Mouse (Mus musculus) left cerebral cortex, adult 18-20 months (tissue): ENCODE results near the gene Camk2d. TPM values are rescaled to one million over a fixed set of nuclear protein-coding genes. Genes with fewer than 3 reads are reported as not detected.

Experiments
- DNase-seq, 2 experiments: peaks; one replicate each; pipeline ENCODE4 v3.0.0; 2021 to 2022; ENCODE audit warnings: low spot score in 2 of 2, mixed read lengths in 1 of 2
- total RNA-seq, 2 experiments: library from RNA; stranded (reverse); gene quantifications; 2 replicates each; pipeline ENCODE4 v1.2.3; 2021

The Camk2d gene
- total RNA-seq, 2 experiments from 2014 or later, result 184 to 189 TPM

- DNase-seq, result no peak
Observed at GRCm38 (mm10) chr3:126737128-126737527, 141.0 kb downstream of the Camk2d start.

DNA sequence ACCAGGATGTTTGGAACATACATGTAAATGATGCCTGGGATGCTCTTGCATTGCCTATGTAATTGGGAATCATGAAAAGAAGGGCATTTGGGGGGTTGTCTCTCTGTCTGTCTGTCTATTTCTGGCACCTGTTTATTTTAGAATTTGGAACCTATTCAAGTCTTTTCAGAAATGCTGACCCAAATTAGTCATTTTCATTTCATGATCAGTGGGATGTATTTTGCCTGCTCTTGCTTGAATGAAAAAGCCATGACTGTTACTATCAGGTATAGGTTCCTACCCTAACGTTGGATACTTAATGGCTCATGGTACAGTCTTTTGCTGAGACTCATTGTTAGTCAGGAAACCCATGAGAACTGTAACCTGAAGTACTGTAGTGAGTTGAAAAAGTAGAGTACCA is 144.0 kb downstream of the Camk2d start:
- DNase-seq, result no peak

DNA sequence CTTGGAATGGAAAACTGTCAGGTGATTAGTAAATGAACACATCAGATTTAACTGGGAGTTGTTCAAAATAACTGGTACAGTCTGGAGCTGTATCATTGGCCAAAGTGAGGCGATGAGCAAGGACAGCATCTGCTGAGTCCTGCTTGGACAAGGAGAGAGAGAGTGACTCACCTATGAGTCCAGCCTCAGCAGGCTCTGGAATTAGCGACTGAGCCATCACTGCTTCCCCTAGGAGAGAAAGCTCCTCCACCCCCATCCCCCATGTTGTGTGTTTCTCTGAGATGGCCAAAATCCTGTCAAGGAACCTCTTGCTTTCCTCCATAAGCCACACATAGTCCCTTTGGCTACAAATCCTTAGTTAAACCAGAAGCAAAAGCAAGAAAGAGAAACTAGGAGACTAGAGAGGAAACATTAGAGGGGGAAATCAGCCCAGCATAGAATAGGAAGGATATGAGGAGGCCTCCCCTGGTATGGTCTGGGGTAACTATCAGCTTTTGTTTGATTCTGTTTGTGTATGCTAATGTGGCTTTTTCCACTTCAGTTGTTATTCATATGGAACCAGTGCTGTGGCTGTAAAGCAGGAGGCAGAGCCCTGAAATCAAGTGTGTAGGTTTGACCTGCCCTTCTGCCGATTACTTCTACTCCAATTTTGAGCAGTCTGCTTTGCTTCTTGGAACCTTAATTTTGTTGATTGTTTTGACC is 148.5 kb downstream of the Camk2d start:
- DNase-seq, result no peak

GRCm38 (mm10) chr3:126746148-126746803 is 150.2 kb downstream of the Camk2d start:
- DNase-seq, result no peak

DNA sequence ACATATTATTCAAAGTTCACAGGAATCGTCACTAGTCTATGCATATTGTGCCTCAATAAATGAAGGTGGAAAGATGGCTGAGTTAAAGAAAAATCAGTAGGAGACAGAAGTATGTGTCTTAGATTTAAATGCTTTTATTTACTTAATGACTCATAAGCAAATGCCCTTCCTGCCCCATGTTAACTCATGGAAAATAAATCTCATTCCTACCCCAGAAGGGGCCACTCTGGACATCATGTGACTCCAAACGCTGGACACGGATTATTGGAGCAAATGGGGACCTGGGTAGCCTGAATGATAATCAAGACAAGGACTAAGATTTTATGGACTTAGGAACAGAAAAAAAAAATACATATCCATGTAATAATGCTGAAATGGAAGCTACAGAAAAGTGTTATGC is 151.5 kb downstream of the Camk2d start:
- no peak for DNase-seq

DNA sequence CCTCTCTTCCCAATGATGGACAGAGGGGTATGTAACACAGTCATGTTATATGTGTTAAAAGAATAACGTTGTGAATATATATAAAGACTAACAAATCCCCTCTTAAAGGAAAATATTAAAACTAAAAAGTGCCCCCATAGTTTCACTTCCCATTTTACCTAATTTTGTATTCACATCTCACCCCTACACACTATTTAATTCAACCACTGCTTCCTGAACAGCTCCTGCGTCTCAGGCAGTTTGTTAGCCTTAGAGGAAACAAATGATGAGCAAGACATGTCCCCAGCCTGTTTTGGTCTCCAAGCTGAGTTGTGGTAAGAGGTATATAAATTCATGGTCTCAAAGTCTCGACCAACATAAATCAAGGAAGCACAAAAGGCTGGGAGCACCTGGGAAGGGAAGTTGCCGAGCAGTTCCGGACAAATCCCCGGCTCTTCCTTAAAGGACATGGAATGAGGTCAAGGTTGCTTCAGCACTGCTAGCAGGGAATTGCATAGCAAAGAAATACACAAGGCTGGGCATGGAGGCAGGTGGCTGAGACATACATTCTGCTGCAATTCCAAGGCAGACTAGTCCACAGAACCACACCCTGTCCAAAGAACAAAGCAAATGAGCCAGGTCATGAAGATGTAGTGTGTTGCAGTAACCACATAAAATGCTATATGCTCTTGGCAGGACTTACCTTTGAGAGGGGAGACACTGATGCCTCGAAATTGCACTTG is 155.4 kb downstream of the Camk2d start:
- DNase-seq, result no peak

DNA sequence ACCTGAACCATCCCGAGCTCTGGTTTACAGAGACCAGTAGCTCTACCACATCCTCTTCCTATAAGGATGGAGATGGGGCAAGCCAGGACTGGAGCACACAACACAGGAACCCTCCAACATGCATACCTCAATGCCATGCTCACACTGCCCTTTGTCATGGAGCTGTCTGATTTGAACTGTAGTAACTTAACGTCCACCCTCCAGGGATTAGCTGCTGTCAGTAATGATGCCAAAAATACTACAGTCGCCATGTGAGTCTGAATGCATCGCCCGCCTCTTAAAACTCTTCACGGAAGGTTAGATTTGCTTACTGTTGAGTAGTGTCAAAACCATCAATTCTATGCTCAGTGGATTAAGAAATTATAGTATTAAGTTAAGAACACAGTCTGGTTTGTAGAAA is 156.9 kb downstream of the Camk2d start:
- no peak for DNase-seq

DNA sequence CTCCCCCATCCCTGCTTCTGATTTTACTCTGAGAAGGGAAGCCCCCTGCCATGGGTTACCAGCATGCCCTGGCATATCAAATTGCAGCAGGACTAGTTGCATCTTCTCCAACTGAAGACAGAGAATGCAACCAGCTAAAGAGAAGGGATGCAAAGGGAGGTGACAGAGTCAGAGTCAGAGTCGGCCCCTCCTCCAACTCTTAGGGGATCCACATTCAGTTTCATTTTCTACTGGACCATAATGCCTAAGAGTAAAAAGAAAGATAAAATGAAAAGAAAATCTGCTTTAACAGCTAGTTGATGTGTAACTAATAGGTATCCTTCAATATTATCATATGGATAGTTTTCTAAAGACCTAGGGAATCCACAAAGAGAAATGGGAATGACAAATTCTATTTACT is 162.3 kb downstream of the Camk2d start:
- DNase-seq, result no peak

- no peak for DNase-seq
Observed at GRCm38 (mm10) chr3:126760608-126761007, 164.5 kb downstream of the Camk2d start.

DNA sequence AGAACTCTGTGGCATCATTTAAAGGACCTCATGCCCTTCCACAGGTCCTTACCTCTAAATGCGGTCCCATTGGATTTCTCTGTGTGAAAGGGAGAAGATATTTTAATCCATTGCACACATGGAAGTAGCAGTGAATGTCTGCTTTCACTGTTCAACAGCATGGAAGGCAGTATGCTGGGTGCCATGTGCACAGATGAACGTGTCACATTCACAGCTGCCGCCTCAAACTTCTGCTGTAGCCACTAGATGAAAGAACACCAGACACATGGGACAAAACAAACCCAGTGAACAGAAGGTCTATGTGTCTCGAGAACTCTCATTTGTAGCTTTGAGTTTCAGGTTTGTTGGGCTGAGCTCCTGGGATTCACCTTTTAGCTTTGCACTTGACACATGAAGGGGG is 168.6 kb downstream of the Camk2d start:
- no peak for DNase-seq

DNA sequence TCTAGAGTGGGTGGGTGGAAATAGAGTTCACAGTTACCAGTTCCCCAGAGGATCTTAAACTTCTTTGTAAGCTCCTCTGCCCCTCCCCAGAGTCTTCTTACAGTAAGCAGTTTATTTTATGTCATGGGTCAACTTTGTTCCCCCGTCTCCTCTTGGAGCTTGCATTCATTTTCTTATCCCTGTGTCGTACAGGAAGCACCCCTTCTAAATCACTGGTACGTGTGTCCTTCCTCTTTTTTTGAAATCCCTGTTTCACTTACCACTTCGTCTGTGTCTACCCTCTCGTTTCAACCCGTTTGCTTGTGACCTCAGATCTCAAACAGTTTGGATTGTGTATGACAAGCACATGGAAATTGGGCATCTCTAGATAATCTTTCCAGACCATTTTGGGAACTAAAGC is 174.0 kb downstream of the Camk2d start:
- DNase-seq, result no peak

GRCm38 (mm10) chr3:126771032-126771431 is 174.9 kb downstream of the Camk2d start:
- DNase-seq, result no peak

GRCm38 (mm10) chr3:126771541-126771940 is 175.4 kb downstream of the Camk2d start:
- DNase-seq, result peak; percentile 65

GRCm38 (mm10) chr3:126776001-126776400 is 179.9 kb downstream of the Camk2d start:
- no peak for DNase-seq

- no peak for DNase-seq
Observed at GRCm38 (mm10) chr3:126777101-126777500, 181.0 kb downstream of the Camk2d start.

DNA sequence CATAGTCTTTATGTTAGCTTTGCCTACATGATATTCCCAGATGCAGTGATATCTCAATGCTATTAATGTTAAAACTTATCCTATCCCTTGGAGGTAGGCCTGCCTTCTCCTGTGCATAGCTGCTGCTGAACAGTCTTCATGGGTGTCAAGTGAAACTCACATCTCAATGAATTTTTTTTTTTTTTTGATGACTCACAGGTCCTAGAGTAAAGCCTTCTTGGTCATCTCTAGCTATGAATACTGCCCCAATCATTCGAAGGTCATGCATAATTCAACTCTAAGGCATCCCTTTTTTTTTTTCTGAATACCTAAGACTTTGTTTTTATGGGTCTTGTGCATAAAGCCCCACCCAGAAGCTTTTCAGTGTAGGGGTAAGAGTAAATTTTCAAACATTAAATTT is 181.8 kb downstream of the Camk2d start:
- DNase-seq, result no peak

GRCm38 (mm10) chr3:126780014-126780615 is 184.0 kb downstream of the Camk2d start:
- DNase-seq, result no peak

- no peak for DNase-seq
Observed at GRCm38 (mm10) chr3:126793035-126793964, 197.2 kb downstream of the Camk2d start.

DNA sequence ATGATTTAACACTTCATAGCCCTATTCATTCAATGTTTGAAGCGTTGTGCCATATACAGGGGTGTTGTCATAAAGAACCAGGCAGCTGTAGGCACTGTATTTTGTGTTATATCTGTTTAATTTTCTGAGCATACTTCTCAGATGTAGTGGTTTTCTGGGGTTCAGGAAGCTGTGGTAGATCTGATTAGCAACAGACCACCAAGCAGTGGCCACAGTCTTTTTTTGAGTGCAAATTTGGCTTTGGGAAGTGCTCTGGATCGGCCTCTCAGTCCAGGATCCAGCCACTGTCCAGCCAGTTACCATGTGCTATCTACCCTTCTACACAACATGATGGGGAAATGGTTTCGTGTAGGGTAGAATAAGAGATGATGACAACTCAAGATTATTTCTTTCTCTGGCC is 199.8 kb downstream of the Camk2d start:
- no peak for DNase-seq

DNA sequence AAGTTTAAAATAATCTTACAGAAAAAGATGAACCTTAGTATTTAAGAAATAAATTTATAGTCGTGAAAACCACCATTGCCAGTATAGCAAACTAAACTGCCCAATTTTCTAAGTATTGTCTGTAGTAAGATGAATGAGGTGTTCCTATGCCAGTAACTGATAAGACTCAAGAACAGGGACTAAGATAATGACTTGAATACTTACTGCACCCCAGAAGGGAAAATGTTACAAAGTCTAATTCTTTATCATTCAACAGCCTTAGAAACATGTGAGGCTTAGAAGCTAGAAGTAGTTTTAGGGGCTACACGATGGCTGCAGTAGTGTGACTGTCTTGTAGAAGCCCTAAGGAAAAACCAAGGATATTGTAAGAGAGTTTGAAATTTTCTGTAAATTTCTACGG is 200.9 kb downstream of the Camk2d start:
- no peak for DNase-seq

DNA sequence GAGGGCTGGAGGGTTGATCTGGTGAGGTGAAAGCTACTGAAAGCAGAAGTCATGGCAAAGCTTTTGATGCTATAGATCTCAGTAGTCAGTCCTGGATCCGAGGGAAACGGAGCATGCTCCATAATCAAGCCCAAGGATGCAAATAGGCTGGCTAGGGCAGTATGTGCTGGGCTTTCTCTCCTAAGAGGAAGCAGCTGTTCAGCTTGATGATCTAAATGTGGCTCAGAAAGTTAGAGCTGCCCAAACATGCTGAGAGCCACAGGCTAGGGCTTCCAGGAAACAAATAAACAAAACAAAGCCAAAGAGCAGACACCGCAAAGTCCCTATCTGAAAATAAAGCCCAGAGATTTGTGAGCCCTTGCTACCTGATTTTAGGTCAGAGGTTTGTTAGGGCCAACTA is 201.7 kb downstream of the Camk2d start:
- DNase-seq, result no peak
